Mouse (Mus musculus) embryonic facial prominence, embryonic 10.5 days (tissue): ENCODE data around the gene Zhx3. TPM values are rescaled to one million over a fixed set of nuclear protein-coding genes. Genes with fewer than 3 reads are reported as not detected.

Experiments
- DNase-seq: peaks from one replicate; pipeline ENCODE4 v3.0.0-alpha.2; 2017; ENCODE audit warnings: low spot score
- H3K27ac ChIP-seq: fragments of 300-500 bp; sonication (generic); replicated peaks from 2 replicates; pipeline ENCODE4 v1.5.1; 2016; ENCODE audit warnings: mild to moderate bottlenecking
- H3K27me3 ChIP-seq: fragments of 300-500 bp; sonication (generic); replicated peaks from 2 replicates; pipeline ENCODE4 v1.6.1; 2016; ENCODE audit warnings: low read depth, mild to moderate bottlenecking; ENCODE audit not compliant: poor library complexity, severe bottlenecking
- H3K36me3 ChIP-seq: fragments of 300-500 bp; sonication (generic); replicated peaks from 2 replicates; pipeline ENCODE4 v1.6.1; 2016; ENCODE audit warnings: mild to moderate bottlenecking, moderate library complexity
- H3K4me1 ChIP-seq: fragments of 300-500 bp; sonication (generic); 2 replicates; pipeline ENCODE4 v1.6.1; 2016
- H3K4me3 ChIP-seq: fragments of 300-500 bp; sonication (generic); 2 replicates; pipeline ENCODE4 v1.5.1; 2016; ENCODE audit warnings: mild to moderate bottlenecking, moderate library complexity
- H3K9me3 ChIP-seq: fragments of 300-500 bp; sonication (generic); 2 replicates; pipeline ENCODE4 v1.6.1; 2016; ENCODE audit warnings: mild to moderate bottlenecking
- WGBS: fragments of 180-500 bp; shearing (Covaris S2); methylation state at CpG from one replicate; pipeline ENCODE4 v1.1.7; 2016; 5-methylcytosine and 5-hydroxymethylcytosine counted together
- polyA plus RNA-seq: library from polyadenylated mRNA; unstranded; fragments of >200 nt; fragmentation: Nextera tagmentation; extraction: Ambion mirVana; gene quantifications from 2 replicates; pipeline ENCODE4 v1.2.1, GENCODE M21; 2016

The Zhx3 gene
- polyA plus RNA-seq, 1 experiment from 2014 or later, result 7.6 TPM

GRCm38 (mm10) chr2:160789741-160790140, 83.1 kb downstream of the Zhx3 start:
- no peak overlapping the region for H3K4me3 ChIP-seq
- H3K27ac ChIP-seq, result no peak overlapping the region
- H3K36me3 ChIP-seq, result no peaks in the 10 kb centered on the region
- no peaks in the 10 kb centered on the region for H3K4me1 ChIP-seq
- no peaks in the 10 kb centered on the region for H3K9me3 ChIP-seq
- DNase-seq, result no peak
- no peaks in the 10 kb centered on the region for H3K27me3 ChIP-seq

DNA sequence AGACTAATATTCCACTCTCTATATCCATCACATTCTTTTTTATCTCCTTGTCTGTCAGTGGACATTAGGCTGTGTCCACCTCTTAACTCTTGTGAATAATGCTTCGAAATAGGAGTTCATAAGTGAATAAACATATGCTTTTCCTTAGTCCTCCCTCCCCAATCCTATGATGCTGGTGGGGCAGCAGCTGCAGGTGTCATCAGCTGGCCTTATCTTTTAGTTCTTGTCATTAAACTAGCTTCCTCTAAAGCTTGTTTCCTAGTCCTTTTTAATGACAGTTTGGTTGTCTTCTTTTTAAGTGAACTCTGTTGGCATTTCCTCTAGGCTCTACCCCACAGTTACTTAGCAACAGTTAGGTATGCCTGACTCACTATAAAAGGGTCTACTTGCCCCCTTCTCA, 83.8 kb downstream of the Zhx3 start:
- Histone ChIP-seq H3K36me3 (no peaks in the 10 kb centered on the region), H3K27me3 (no peaks in the 10 kb centered on the region), H3K4me1 (no peaks in the 10 kb centered on the region), H3K4me3 (no peak overlapping the region), H3K9me3 (no peaks in the 10 kb centered on the region), H3K27ac (no peak overlapping the region)
- 86% methylated on average over 1 of the region's 1 CpGs for WGBS
- no peak for DNase-seq

DNA sequence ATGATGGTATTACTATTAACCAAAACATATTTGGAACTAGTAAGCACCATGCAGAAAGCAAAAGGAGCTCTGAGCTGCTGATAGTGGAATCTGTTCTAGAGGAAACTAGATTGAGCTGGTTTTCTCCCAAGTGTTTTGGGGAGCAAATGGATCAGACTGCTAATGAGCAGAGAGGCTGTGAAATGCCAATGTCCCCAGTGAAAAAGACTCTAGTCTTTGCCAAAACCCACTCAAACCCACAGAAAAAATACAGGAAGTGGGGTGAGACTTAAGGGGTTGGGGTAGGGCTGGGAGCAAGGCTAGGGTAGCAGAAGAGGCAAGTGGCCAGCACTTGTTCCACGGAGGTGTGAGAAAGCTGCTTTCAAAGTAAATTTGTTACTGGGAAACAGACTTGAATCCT, 86.5 kb downstream of the Zhx3 start:
- no peak for DNase-seq
- no peaks in the 10 kb centered on the region for H3K27me3 ChIP-seq
- H3K4me3 ChIP-seq, result no peak overlapping the region
- WGBS, result 82% methylated on average over 1 of the region's 1 CpGs
- no peaks in the 10 kb centered on the region; the same call in 1 of the 2 replicates for H3K36me3 ChIP-seq
- H3K4me1 ChIP-seq, result no peaks in the 10 kb centered on the region
- H3K27ac ChIP-seq, result no peak overlapping the region
- H3K9me3 ChIP-seq, result no peaks in the 10 kb centered on the region

- Histone ChIP-seq H3K9me3 (no peaks in the 10 kb centered on the region), H3K27ac (no peak overlapping the region), H3K4me3 (no peak overlapping the region), H3K4me1 (no peaks in the 10 kb centered on the region), H3K36me3 (peaks cover 9% of the 10 kb centered on the region), H3K27me3 (no peaks in the 10 kb centered on the region)
- DNase-seq, result no peak
- WGBS, result 90% methylated on average over 2 of the region's 2 CpGs
Observed at GRCm38 (mm10) chr2:160780834-160781219, 92.0 kb downstream of the Zhx3 start.

GRCm38 (mm10) chr2:160780154-160780833, 92.5 kb downstream of the Zhx3 start:
- DNase-seq, result no peak
- WGBS, result 95% methylated on average over 13 of the region's 13 CpGs
- H3K4me1 ChIP-seq, result no peaks in the 10 kb centered on the region
- H3K4me3 ChIP-seq, result no peak overlapping the region
- H3K27me3 ChIP-seq, result no peaks in the 10 kb centered on the region
- no peaks in the 10 kb centered on the region for H3K9me3 ChIP-seq
- peaks cover 9% of the 10 kb centered on the region for H3K36me3 ChIP-seq
- no peak overlapping the region for H3K27ac ChIP-seq

GRCm38 (mm10) chr2:160778034-160778433, 94.8 kb downstream of the Zhx3 start:
- H3K27ac ChIP-seq, result no peak overlapping the region
- DNase-seq, result no peak
- no peaks in the 10 kb centered on the region for H3K27me3 ChIP-seq
- H3K9me3 ChIP-seq, result no peaks in the 10 kb centered on the region
- 82% methylated on average over 2 of the region's 2 CpGs for WGBS
- peaks cover 9% of the 10 kb centered on the region for H3K36me3 ChIP-seq
- H3K4me3 ChIP-seq, result no peak overlapping the region
- no peaks in the 10 kb centered on the region for H3K4me1 ChIP-seq

DNA sequence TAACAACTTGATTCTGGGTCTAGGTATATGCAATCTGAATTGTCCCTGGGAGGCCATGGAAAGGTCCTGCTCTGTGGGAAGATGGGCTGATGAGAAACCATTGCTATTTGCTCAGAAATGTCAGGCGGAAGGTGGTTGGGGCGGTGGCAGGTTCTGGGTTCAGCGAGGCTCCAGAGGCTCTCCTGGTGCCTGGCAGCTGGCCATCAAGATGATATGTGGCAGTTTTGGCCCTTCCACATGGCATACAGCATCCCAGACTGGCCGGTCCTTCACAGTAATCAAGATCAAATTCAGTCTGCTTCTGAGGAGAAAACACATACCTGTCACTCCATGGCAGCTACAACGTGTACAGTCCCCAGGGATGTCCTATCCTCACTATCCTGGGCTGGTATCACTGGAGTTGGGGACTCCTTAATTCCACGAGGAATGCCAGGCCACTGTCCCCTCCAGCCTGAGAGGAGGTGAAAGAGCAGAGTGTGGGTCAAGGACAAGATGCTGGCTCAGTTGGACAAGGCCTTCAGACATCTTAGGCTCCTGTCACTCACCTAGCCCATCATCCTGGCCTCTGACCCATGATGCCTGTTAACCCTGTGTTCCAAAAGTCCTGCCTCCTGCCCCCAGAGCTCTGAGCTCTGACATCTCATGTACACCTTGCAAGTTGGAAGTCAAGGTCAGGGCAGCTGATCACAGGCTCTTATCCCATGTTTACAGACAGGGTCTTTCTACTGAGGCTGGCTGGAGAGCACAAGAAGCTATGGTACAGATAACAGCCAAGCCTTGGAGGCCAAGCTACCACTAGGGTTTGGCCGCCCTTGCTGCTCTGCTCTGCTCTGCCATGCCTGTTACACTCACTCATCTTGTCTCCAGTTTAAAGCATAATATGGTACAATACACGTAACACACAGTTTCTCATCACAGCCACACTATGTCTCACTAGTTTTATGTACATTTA, 101.2 kb downstream of the Zhx3 start:
- peaks cover 28% of the 10 kb centered on the region for H3K36me3 ChIP-seq
- H3K4me3 ChIP-seq, result no peak overlapping the region
- H3K9me3 ChIP-seq, result no peaks in the 10 kb centered on the region
- 89% methylated on average over 8 of the region's 8 CpGs for WGBS
- H3K27me3 ChIP-seq, result no peaks in the 10 kb centered on the region
- no peak overlapping the region for H3K27ac ChIP-seq
- no peaks in the 10 kb centered on the region for H3K4me1 ChIP-seq
- DNase-seq, result no peak

DNA sequence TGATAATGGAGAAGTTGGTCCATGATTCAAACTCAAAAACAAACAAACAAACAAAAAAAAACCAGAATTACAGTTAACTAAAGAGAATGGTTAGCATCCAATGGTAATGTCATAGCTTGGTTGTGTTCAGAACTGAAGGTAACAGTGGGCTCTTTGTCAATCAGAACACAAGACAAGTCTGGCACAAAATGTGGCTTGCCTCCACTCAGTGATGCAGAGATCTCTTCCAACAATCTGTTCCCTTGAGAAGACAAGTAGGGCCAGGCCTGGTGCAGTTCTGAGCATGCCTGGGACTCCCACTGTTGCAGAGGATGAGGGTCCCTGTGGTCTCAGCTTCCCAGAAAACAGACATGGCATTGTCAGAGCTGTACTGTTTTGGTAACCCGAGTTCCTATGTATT, 101.9 kb downstream of the Zhx3 start:
- Histone ChIP-seq H3K27me3 (no peaks in the 10 kb centered on the region), H3K36me3 (peaks cover 35% of the 10 kb centered on the region), H3K9me3 (no peaks in the 10 kb centered on the region), H3K27ac (no peak overlapping the region), H3K4me1 (no peaks in the 10 kb centered on the region), H3K4me3 (no peak overlapping the region)
- 84% methylated on average over 1 of the region's 1 CpGs for WGBS
- DNase-seq, result no peak

- H3K9me3 ChIP-seq, result no peaks in the 10 kb centered on the region
- no peaks in the 10 kb centered on the region for H3K27me3 ChIP-seq
- no peaks in the 10 kb centered on the region for H3K4me1 ChIP-seq
- H3K27ac ChIP-seq, result no peak overlapping the region
- H3K36me3 ChIP-seq, result peaks cover 38% of the 10 kb centered on the region
- no peak overlapping the region for H3K4me3 ChIP-seq
- DNase-seq, result no peak
Observed at GRCm38 (mm10) chr2:160770409-160770808, 102.4 kb downstream of the Zhx3 start.

GRCm38 (mm10) chr2:160768997-160769396, 103.8 kb downstream of the Zhx3 start:
- Histone ChIP-seq H3K4me1 (no peaks in the 10 kb centered on the region), H3K27me3 (no peaks in the 10 kb centered on the region), H3K9me3 (no peaks in the 10 kb centered on the region), H3K4me3 (no peak overlapping the region), H3K27ac (no peak overlapping the region), H3K36me3 (peaks cover 52% of the 10 kb centered on the region)
- 92% methylated on average over 2 of the region's 2 CpGs for WGBS
- DNase-seq, result no peak

DNA sequence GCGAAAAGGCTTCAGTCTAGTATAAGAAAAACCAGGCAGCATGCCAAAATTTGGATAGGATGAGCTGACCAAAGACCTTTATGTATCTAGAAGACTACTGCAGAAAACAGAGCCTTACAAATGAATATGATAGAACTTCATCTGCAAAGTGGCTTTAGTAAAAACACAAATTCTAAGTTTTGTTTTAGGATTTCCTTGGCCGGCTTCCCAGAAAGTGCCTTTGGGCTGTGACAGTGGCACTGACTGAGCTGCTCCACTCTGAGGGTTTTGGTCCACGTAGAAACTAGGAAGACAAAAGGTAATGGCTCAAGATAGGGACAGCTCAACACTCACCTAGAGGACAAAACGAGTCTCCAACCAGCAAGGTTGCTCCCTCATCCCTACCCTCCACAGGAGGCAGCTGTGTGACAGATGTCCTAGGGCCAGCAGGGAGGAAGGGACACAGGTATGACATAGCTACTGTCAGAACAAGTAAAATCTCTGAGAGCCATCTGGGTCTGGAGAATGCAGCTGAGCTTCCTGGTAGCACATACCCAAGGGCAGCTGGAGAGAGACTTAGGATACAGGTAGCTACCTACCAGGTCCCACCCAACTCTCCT, 104.6 kb downstream of the Zhx3 start:
- no peaks in the 10 kb centered on the region for H3K27me3 ChIP-seq
- H3K4me1 ChIP-seq, result no peaks in the 10 kb centered on the region
- no peaks in the 10 kb centered on the region for H3K9me3 ChIP-seq
- peaks cover 60% of the 10 kb centered on the region for H3K36me3 ChIP-seq
- no peak overlapping the region for H3K27ac ChIP-seq
- DNase-seq, result no peak
- no peak overlapping the region for H3K4me3 ChIP-seq
- WGBS, result 83% methylated on average over 4 of the region's 4 CpGs

DNA sequence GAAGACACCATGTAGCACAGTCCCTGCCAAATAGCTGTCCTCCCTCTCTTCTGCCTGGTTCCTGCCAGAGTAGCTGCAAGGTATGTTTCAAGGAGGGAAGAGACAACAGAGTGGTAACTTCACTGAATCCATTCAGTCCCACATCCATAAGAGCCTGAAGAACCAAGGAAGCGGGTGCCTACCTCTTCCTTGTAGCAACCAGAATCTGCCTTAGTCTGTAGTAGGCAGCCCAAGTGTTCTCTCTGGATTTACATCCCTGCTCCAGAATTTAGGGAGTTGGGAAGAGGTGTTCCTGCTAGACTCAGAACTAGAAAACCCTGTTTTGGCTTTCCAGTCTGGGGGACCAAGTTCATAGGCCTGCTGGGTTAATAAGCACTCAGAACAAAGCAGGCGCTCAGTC, 105.6 kb downstream of the Zhx3 start:
- Histone ChIP-seq H3K9me3 (no peaks in the 10 kb centered on the region), H3K36me3 (peaks cover 70% of the 10 kb centered on the region), H3K27me3 (no peaks in the 10 kb centered on the region), H3K4me3 (no peak overlapping the region), H3K4me1 (no peaks in the 10 kb centered on the region), H3K27ac (no peak overlapping the region)
- WGBS, result 91% methylated on average over 2 of the region's 2 CpGs
- no peak for DNase-seq

- H3K36me3 ChIP-seq, result peaks cover 78% of the 10 kb centered on the region
- 75% methylated on average over 5 of the region's 5 CpGs for WGBS
Observed at GRCm38 (mm10) chr2:160766371-160766771, 106.4 kb downstream of the Zhx3 start.

More at GRCm38 (mm10) chr2:160766371-160766771, 106.4 kb downstream of the Zhx3 start:
- no peaks in the 10 kb centered on the region for H3K27me3 ChIP-seq
- DNase-seq, result no peak
- no peak overlapping the region for H3K27ac ChIP-seq
- no peak overlapping the region for H3K4me3 ChIP-seq
- no peaks in the 10 kb centered on the region for H3K9me3 ChIP-seq
- no peaks in the 10 kb centered on the region for H3K4me1 ChIP-seq
